Mouse (Mus musculus) heart, postnatal 0 days (tissue): ENCODE results near the gene Cib1.

ENCODE experiments used
- CTCF ChIP-seq: IDR thresholded peaks from 2 replicates; pipeline ENCODE4 v1.5.1; 2016; ENCODE audit warnings: antibody characterized with exemption, control low read depth, low read depth
- EP300 ChIP-seq: IDR thresholded peaks from 2 replicates; pipeline ENCODE4 v1.6.1; 2016; ENCODE audit warnings: antibody characterized with exemption, low read depth

- TF ChIP-seq CTCF = no peak
- no peak for TF ChIP-seq EP300
Observed at GRCm38 (mm10) chr7:80200963-80201539, 31.6 kb downstream of the Cib1 start.
